Mouse (Mus musculus): Measurements from ENCODE around the gene Fignl2. TPM values are rescaled to one million over a fixed set of nuclear protein-coding genes. Genes with fewer than 3 reads are reported as not detected.

The Fignl2 gene
- total and polyA plus RNA-seq, 3 experiments = not detected

- peak overlapping the region; percentile 85 for H3K4me2 ChIP-seq (ENCODE audit: insufficient read depth, low read depth, poor library complexity, severe bottlenecking)
- H3K36me3 ChIP-seq (replicated peaks in 1 of 2; ENCODE audit: control insufficient read depth in 1 of 2, insufficient read depth in 1 of 2, low read length in 1 of 2) = no peaks in the 10 kb centered on the region
- no peak; the same call in 1 of the 2 replicates for TF ChIP-seq MXI1 (IDR thresholded peaks at IDR 0.05; ENCODE audit: low read depth, low read length)
- TF ChIP-seq HCFC1 (IDR thresholded peaks at IDR 0.05; ENCODE audit: low read depth, low read length) = no peak
- TF ChIP-seq USF2 (conservative IDR thresholded peaks at IDR 0.05; ENCODE audit: low read depth, low read length) = no peak
- TF ChIP-seq E2F4 (IDR thresholded peaks at IDR 0.05; ENCODE audit: insufficient replicate concordance, low read depth, low read length) = no peak
- no peak for TF ChIP-seq PAX5 (IDR thresholded peaks at IDR 0.05; ENCODE audit: low read length)
- TF ChIP-seq MYC (IDR thresholded peaks at IDR 0.05; ENCODE audit: low read depth, low read length) = no peak
- H3K27me3 ChIP-seq (replicated peaks) = peaks cover 57% of the 10 kb centered on the region
- in situ Hi-C loops (cut with MboI; ENCODE audit: low pct_ligation_motif_present, low pct_unique_long_range_greater_than_20kb, low sequenced_read_pairs) = loop anchor here (10.0 kb wide), 1 partner anchor 242 kb away; the partner anchor contains the start of gene Slc4a8
- H3K4me1 ChIP-seq (ENCODE audit: control insufficient read depth in 1 of 2, insufficient read depth in 2 of 2) = peaks cover 10 to 18% of the 10 kb centered on the region in 2 experiments
- peak overlapping the region in 2 of 3 experiments; percentile 49 to 63 for H3K4me3 ChIP-seq (replicated peaks in 1 of 3; ENCODE audit: low read depth in 2 of 3, low read length in 2 of 3, poor library complexity in 1 of 3)
- H3K9me3 ChIP-seq (replicated peaks; ENCODE audit: low read length) = no peaks in the 10 kb centered on the region
- DNase-seq (ENCODE audit: extremely low read depth) = no peak
- H3K79me2 ChIP-seq (replicated peaks; ENCODE audit: control insufficient read depth, extremely low read depth, insufficient read depth, poor library complexity, severe bottlenecking) = no peaks in the 10 kb centered on the region
- H3K27ac ChIP-seq (ENCODE audit: insufficient read depth, low read depth) = no peak overlapping the region
- dilution Hi-C loops (cut with MboI; ENCODE audit: extremely low pct_ligation_motif_present, extremely low pct_unique_long_range_greater_than_20kb, low sequenced_read_pairs) = no loop called here
- no peak overlapping the region for H3K9ac ChIP-seq (ENCODE audit: insufficient read depth, low read depth)
Observed at GRCm38 (mm10) chr15:101007236-101007635, 71.1 kb downstream of the Fignl2 start.

GRCm38 (mm10) chr15:101006251-101007040 lies 71.9 kb downstream of the Fignl2 start:
- no peaks in the 10 kb centered on the region for H3K9me3 ChIP-seq (replicated peaks; ENCODE audit: low read length)
- peak overlapping the region; percentile 23; the same call in 1 of the 2 replicates for H3K9ac ChIP-seq (ENCODE audit: insufficient read depth, low read depth)
- DNase-seq (ENCODE audit: extremely low read depth) = peak; percentile 68
- TF ChIP-seq NELFE (IDR thresholded peaks at IDR 0.05; ENCODE audit: low read depth, low read length) (no peak), MAX (IDR thresholded peaks at IDR 0.05; ENCODE audit: low read length) (no peak), SIN3A (IDR thresholded peaks at IDR 0.05; ENCODE audit: low read length) (no peak), MAFK (IDR thresholded peaks at IDR 0.05; ENCODE audit: insufficient replicate concordance, low read length) (no peak), GABPA (IDR thresholded peaks at IDR 0.05; ENCODE audit: insufficient replicate concordance, low read depth, low read length) (no peak), JUND (conservative IDR thresholded peaks at IDR 0.05; ENCODE audit: low read depth, low read length) (no peak), ELF1 (IDR thresholded peaks at IDR 0.05; ENCODE audit: low read depth, low read length) (no peak), TCF12 (IDR thresholded peaks at IDR 0.05; ENCODE audit: low read depth, low read length) (no peak), POLR2A (IDR thresholded peaks at IDR 0.05; ENCODE audit: low read depth, low read length) (peak; percentile 59), UBTF (IDR thresholded peaks at IDR 0.05; ENCODE audit: low read depth, low read length) (no peak), USF1 (IDR thresholded peaks at IDR 0.05; ENCODE audit: low read depth, low read length) (peak; percentile 59), MYC (IDR thresholded peaks at IDR 0.05; ENCODE audit: low read depth, low read length) (no peak), RAD21 (IDR thresholded peaks at IDR 0.05; ENCODE audit: low read depth, low read length) (no peak), KAT2A (IDR thresholded peaks at IDR 0.05; ENCODE audit: insufficient replicate concordance, low read length) (no peak), POLR2AphosphoS2 (IDR thresholded peaks at IDR 0.05; ENCODE audit: low read depth, low read length) (no peak), TBP (conservative IDR thresholded peaks at IDR 0.05; ENCODE audit: low read depth, low read length) (0 out of 2 replicates have a peak, but pooled peaks have one; percentile 13), ZKSCAN1 (IDR thresholded peaks at IDR 0.05; ENCODE audit: borderline replicate concordance, low read depth, low read length) (no peak), USF2 (conservative IDR thresholded peaks at IDR 0.05; ENCODE audit: low read depth, low read length) (peak; percentile 38), NRF1 (IDR thresholded peaks at IDR 0.05; ENCODE audit: low read depth, low read length) (no peak), PAX5 (IDR thresholded peaks at IDR 0.05; ENCODE audit: low read length) (no peak), BHLHE40 (IDR thresholded peaks at IDR 0.05; ENCODE audit: low read depth, low read length) (peak; percentile 72), RCOR1 (conservative IDR thresholded peaks at IDR 0.05; ENCODE audit: low read depth, low read length) (no peak), MAZ (IDR thresholded peaks at IDR 0.05; ENCODE audit: low read depth, low read length) (no peak), ETS1 (conservative IDR thresholded peaks at IDR 0.05; ENCODE audit: low read depth, low read length) (no peak), ZMIZ1 (IDR thresholded peaks at IDR 0.05; ENCODE audit: low read depth, low read length) (no peak), SMC3 (IDR thresholded peaks at IDR 0.05; ENCODE audit: low read depth, low read length) (no peak), HCFC1 (IDR thresholded peaks at IDR 0.05; ENCODE audit: low read depth, low read length) (no peak)
- peaks cover 10 to 18% of the 10 kb centered on the region in 2 experiments for H3K4me1 ChIP-seq (ENCODE audit: control insufficient read depth in 1 of 2, insufficient read depth in 2 of 2)
- H3K36me3 ChIP-seq (replicated peaks in 1 of 2; ENCODE audit: control insufficient read depth in 1 of 2, insufficient read depth in 1 of 2, low read length in 1 of 2) = no peaks in the 10 kb centered on the region
- peak overlapping the region; percentile 43 to 63 (median 49) for H3K4me3 ChIP-seq (replicated peaks in 1 of 3; ENCODE audit: low read depth in 2 of 3, low read length in 2 of 3, poor library complexity in 1 of 3)
- H3K27ac ChIP-seq (ENCODE audit: insufficient read depth, low read depth) = no peak overlapping the region
- dilution Hi-C loops (cut with MboI; ENCODE audit: extremely low pct_ligation_motif_present, extremely low pct_unique_long_range_greater_than_20kb, low sequenced_read_pairs) (no loop called here), in situ Hi-C loops (cut with MboI; ENCODE audit: low pct_ligation_motif_present, low pct_unique_long_range_greater_than_20kb, low sequenced_read_pairs) (loop anchor here (10.0 kb wide), 1 partner anchor 242 kb away; the partner anchor contains the start of gene Slc4a8)
- H3K79me2 ChIP-seq (replicated peaks; ENCODE audit: control insufficient read depth, extremely low read depth, insufficient read depth, poor library complexity, severe bottlenecking) = no peaks in the 10 kb centered on the region
- peak overlapping the region; percentile 85 for H3K4me2 ChIP-seq (ENCODE audit: insufficient read depth, low read depth, poor library complexity, severe bottlenecking)
- H3K27me3 ChIP-seq (replicated peaks) = peaks cover 57% of the 10 kb centered on the region
